Mouse (Mus musculus) ES-Bruce4 (cell line): Measurements from ENCODE around the gene Ckm.

Source experiments
- EP300 ChIP-seq: IDR thresholded peaks from 2 replicates; pipeline ENCODE4 v1.6.1; 2011; ENCODE audit warnings: low read depth, low read length; ENCODE audit not compliant: insufficient read depth
- POLR2A ChIP-seq: IDR thresholded peaks from one replicate; pipeline ENCODE4 v1.8.1; 2011; ENCODE audit warnings: low read length; ENCODE audit not compliant: insufficient read depth

DNA sequence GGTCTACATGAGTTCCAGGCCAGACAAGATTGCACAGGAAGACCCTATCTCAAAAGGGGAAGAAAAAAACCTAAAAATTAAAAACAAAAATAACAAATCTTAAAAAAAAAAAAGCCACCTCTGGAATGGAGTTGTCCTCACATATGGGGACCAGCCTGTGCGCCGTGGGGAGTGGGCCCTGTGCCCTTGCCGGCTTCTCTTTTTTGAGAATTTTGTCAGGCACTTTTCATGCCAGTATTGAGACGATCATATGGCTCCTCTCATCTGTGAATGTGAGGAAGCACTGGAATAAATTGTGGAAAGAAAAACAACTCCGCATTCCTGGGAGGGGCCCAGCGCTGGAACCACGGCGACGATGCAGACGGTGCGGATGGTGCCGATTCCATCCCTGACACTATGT lies 44.6 kb downstream of the Ckm start:
- TF ChIP-seq POLR2A = no peak
- TF ChIP-seq EP300 = no peak
